Mouse (Mus musculus): ENCODE results near the gene Mkrn1.
A peak's percentile ranks its signal among the peaks of the same experiment; 100 is the strongest.
"Not testable (repeated sequence)": the region's sequence is repeated elsewhere in the genome, so short reads cannot be mapped to it uniquely, and the experiment has no call there.

Mkrn1 gene

DNA sequence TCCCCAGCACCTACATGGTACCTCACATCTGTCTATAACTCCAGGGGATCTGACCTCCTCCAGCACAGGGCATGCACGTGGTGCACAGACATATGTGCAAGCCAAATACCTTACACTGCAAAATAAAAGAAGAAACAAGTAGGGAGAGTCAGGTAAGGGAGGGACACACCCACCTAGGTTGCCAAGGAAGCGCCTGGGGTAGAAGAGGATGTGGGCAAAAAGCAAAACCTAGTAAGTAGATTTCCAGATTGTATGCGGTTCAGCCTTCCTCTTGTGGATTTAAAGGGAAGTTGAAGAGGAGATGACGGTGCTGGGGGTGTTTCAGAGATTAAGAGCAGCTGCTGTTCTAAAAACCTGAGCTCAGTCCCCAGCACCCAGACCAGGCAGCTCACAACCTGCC lies 41.0 kb downstream of the Mkrn1 start:
- peak; percentile 55 to 66 for DNase-seq (ENCODE audit: low spot score in 2 of 2)

DNA sequence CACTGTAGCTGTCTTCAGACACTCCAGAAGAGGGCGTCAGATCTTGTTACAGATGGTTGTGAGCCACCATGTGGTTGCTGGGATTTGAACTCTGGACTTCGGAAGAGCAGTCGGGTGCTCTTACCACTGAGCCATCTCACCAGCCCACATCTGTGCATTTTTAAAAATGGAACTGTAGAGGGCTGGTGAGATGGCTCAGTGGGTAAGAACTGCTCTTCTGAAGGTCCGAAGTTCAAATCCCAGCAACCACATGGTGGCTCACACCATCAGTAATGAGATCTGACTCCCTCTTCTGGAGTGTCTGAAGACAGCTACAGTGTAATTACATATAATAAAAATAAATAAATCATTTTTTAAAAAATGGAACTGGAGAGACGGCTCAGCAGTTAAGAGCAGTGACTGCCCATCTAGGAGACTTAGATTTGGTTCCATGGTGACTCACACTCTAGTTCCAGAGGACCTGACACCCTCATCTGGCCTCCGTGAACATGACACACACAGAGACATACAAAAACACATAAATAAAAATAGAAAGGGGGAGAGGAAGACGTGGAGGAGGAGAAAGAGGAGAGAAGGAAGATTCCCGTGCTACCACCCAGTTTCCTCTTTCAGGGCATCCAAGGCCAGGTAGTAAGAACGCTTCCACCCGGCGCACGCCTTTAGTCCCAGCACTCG lies 42.0 kb downstream of the Mkrn1 start:
- DNase-seq (ENCODE audit: low spot score in 2 of 2): not testable (repeated sequence)

DNA sequence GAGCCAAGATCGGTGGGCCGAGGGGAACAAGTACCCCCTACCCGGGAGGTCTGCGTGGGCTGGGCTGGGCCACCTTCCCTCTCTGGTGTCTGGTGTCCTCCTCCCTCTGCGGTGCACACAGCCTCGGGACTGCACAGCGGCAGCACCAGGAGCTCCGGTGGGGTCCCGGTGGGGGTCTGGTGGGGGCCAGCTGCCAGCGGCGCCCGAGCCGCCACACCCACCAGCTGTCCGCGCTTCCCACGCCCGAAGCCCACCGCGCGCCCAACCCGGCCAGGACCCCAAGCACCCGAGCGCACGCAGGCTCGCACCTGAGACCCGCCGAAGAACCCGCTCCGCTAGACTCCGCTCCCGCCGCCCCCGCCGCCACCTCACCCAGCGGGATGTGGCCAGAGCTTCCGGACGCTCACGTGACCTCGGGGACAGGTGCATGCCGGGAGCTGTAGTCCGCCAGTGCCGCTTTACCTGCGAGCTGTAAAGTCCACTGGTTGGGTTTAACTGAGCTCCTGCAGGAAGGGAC lies 42.9 kb downstream of the Mkrn1 start, which contains the start of gene Slc37a3:
Gene Slc37a3, minus strand, starts transcription at position 365 of the 517 bp plus-strand sequence.
- peak; percentile 88 to 91 for DNase-seq (ENCODE audit: low spot score in 2 of 2)

DNA sequence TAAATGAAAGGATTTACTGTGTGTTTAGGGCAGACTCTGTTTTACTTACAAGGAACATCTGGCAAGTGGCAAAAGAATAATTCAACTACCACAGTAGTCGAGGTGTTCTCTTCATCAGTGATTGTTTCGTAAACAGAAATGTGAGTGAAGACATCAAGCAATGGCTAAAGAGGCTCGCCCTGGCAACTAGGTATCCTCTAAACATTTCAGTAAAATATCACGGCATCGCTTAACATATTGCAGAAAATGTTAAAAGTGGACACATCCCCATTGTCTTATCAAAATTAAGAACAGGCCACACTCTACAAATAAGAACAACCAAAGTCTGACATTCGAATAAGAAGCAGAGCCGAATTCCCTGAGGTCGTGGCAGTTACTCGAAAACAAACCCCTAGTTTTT lies 43.5 kb downstream of the Mkrn1 start:
- DNase-seq (ENCODE audit: low spot score in 2 of 2): no peak

DNA sequence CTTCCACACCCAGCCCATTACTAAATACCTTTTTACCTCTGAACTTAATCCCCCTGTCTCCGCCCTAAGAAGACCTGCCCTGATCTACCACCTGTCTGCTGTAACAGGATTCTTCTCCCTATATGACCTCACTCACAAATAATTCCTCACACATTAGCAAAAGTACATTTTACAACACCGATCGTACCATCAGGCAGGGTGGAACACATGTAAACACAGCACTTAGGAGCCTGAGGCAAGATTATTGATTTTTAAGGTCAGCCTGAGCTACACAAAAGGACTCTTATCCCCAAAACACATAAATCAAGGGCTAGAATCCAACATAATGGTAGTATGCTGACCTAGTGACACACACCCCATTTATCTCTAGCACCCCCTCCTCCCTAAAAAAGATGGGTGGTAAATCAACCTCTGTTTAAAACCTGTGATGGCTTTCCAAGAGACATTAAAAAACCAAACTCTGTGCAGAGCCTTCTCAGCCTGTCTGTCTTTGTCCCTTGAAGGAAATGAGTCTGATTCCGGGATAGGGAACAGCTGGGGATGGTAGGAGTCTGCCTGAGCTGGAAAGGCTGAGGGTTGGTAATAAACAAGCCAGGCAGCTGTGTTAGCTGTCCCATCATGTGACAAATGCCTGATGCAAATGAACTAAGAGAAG lies 46.8 kb downstream of the Mkrn1 start:
- DNase-seq (ENCODE audit: low spot score in 2 of 2): no peak

DNA sequence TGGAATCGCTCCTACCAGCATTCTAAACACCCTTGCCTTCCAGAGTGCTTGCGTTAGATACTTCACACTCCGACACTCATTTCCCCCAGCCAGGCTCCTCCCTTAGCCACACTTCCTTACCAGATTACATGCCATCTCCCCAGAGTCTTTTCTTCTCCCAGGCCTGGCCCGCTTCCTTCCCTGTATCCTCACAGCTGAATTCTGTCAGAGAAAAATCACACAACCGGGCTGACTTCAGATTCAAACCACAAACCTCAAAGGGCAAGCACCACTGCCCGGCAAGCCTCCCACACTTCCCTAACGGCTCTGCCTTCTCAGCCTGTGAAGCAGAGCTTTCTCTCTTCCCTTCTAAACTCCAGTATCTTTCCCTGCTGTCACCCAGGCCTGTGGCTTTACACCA lies 47.5 kb downstream of the Mkrn1 start:
- no peak for DNase-seq (ENCODE audit: low spot score in 2 of 2)

DNA sequence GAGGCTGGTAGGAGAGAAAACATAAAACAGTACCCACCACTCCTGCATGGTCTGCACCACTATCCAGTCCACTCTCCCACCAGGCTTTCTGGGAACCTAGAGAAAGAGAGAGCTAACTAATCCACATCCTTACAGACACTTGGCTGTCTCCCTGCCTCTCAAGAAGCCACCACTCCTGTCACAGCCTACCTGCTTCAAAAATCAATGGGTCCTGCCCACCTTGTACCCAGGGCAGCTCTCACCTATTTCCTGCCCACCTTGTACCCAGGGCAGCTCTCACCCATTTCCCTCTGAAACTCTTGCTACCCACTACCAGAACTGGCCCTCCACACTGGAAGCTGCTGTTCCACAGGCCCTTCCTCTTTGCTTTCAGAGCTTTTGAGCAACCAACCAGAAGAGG lies 48.2 kb downstream of the Mkrn1 start:
- no peak for DNase-seq (ENCODE audit: low spot score in 2 of 2)

DNA sequence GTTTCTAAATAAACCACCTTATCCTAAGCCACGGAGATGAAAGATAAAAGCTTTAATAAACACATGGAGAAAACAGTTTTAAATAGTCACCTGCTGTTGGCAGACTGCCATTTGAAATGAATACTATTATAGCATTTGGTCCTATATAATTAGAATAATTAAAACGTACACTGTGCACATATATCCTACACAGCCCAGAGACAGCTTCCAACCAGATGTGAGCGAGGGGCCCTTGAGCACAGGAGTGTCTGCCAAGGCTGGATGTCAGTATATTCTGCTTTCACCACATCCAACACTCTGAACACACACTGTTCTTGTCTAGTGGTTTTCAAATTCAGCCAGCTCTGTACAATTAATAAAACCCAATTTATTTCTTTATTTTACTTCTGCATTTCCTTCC lies 50.6 kb downstream of the Mkrn1 start:
- no peak for DNase-seq (ENCODE audit: low spot score in 2 of 2)

DNA sequence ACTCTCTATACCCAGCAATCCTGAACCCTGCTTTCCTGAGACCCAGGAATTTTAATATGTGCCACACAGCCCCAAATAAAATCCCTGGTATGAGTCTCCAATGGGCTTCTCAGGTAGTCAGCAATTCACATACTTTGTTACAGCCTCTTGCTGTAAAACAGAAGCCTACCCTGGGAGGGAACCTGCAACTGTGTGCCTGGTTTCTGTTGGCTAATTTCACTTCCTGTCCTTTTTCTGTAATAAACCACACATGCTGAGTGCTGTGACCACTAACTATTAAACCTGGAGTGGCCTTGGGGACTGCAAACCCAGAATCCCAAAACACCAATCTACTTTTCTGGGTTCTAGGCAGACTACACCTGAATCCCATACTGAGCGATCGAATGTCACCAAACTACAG lies 57.6 kb downstream of the Mkrn1 start:
- DNase-seq (ENCODE audit: low spot score in 2 of 2): no peak

DNA sequence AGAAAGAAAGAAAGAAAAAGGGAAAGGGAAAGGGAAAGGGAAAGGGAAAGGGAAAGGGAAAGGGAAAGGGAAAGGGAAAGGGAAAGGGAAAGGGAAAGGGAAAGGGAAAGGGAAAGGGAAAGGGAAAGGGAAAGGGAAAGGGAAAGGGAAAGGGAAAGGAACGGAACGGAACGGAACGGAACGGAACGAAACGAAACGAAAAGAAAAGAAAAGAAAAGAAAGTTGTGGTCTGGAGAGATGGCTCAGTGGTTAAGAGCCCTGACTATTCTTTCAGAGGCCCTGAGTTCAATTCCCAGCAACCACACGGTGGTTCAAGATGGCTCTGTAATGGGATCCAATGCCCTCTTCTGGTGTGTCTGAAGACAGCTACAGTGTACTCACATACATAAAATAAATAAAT lies 61.1 kb downstream of the Mkrn1 start:
- not testable (repeated sequence) for DNase-seq (ENCODE audit: low spot score in 2 of 2)

DNA sequence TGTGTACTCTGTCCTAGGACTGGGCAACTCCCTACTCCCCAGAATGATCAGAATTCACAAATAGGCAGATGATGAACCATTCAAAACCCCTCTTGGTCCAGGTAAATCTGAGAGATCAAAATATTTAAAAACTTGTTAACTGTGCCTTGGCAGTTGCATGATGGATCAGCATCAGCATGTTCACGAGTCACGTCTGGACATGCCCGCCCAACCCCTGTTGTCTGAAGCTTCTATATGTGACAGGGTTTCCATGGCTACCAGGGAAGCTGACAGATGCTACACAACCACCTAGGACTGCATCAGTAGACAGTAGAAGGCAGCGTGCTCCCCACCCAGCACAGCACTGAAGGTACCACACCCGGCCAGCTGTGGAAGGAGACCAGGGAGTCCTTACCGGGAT lies 71.3 kb downstream of the Mkrn1 start:
- no peak for DNase-seq (ENCODE audit: low spot score in 2 of 2)

DNA sequence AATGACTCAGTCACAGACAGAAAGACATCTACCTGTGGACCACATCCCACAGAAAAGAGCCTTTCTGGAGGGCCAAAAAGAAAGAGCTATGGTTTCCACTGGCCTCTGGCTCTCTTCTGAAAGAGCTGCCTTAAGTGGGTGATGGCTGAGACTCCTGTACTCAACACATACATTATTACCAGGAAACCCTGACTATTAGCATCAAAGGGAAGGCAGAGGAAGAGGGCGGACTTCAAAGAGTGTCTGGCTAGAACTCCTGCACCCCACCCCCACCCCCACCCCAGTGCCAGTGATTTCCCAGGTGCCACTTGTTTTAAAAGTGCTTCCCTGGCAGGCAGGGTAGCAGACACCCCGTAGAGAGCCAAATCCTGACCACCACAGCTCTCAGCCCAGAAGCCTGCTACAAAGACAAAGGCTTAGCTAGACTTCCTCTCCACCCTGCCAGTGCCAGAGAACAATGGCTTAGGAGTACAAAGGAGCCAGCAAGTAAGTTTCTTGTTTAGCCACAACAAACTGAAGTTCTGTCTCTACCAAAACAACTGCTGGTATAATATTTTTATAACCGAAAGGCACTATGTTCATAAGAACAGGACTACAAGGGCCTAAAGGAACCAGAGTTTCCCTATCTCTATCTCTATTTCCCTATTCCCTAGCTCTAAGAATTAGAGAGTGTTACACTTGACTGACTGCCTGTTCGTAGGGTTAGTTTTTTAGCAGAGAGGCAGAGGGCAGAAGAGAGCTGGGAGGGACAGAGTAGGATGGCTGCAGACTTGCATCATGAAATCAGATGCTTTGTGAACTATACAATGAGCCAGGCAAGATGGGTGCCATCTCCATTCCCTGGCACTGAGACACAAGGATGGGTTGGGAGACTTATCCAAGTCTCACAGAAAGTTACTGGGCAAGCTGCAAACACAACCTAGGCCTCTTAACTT lies 72.1 kb downstream of the Mkrn1 start:
- peak in 1 of 2 experiments; percentile 30 for DNase-seq (ENCODE audit: low spot score in 2 of 2)
